Mouse (Mus musculus) urinary bladder, postnatal 14 days (tissue): ENCODE measurements at regions not wholly inside any gene's neighbourhood (a gene's known extent, or its start where the extent isn't known, plus 50 kb on each side); places are given as distances from the start of the nearest gene placed in this dataset.
A peak's percentile ranks its signal among the peaks of the same experiment; 100 is the strongest.

Experiments
- DNase-seq: peaks from one replicate; pipeline ENCODE4 v3.0.0; 2021; ENCODE audit warnings: low spot score

- DNase-seq: no peak
Observed at GRCm38 (mm10) chr12:90469754-90470153, 268.5 kb downstream of the Dio2 start.

GRCm38 (mm10) chr12:90460121-90460520 is 278.1 kb downstream of the Dio2 start:
- DNase-seq: no peak

DNA sequence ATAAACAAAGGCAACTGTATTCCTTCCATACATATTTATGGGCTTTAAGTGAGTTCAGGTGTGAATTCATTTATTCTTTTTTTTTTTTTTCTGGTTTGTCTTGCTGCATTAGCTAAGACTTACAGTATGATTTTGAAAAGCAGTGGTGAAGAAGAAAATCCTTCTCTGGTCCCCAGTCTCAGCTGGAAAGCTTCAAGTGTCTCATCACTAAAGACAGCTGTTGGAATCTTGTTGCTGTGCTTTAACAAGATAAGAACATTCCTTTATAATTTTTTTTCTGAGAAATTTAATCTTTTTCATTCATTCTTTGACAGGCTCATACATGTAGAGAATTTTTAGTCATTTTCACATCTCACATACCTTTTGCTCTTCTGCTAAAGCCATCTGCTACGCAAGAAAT is 297.6 kb downstream of the Dio2 start:
- no peak for DNase-seq

GRCm38 (mm10) chr12:90425276-90426063 is 312.8 kb downstream of the Dio2 start:
- no peak for DNase-seq

- no peak for DNase-seq
Observed at GRCm38 (mm10) chr12:90417590-90418221, 320.5 kb downstream of the Dio2 start.

DNA sequence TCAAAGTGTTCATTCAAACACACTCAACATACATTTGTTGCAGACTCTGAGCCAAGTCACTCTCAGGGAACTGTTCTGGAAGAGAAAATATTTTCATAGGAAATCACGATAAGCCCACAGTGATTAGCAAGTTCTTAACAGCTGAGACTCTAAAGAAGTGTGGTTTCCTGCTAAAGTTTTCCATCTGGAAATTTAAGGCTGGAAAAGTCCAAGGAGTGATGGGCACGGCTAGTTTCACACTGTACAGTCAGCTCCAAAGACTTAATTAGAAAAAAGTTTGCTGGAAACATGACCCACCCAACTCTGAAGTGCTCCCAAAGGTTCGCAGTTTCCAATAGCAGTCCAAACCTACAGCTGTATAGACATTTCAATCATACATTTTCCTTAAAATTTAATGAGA is 329.5 kb downstream of the Dio2 start:
- DNase-seq: no peak

DNA sequence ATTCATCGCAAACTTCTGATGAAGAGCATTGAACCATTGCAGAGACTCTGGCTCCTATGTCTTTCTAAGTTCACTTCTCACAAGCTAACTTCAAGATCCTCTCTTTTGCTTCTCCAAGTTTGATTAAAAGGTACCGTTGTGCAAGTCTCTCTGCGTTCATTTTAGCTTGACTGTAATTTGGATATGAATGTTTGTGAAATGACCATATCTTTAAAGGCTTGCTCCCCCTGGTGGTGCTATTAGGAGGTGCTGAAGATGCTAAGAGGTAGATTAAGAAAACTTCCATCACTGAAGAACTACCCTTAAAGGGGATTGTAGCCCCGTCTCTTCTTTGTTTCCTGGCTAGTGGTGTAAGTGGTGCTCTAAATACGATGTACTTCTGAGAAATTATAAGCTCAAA is 339.7 kb downstream of the Dio2 start:
- DNase-seq: peak; percentile 20
